Mouse (Mus musculus) heart, embryonic 14.5 days (tissue): ENCODE measurements around the gene Shc2. TPM values are rescaled to one million over a fixed set of nuclear protein-coding genes. Genes with fewer than 3 reads are reported as not detected.

Experiments used
- ATAC-seq: fragments of 200-750 bp; cut with Nextera tagmentation; 2 replicates; pipeline ENCODE4 v1.8.0; 2017; ENCODE audit warnings: low read depth, moderate TSS enrichment; ENCODE audit not compliant: insufficient number of reproducible peaks, insufficient read depth, low FRiP score
- H3K27ac ChIP-seq, 2 experiments: fragments of 200-500 bp in 1 of 2; fragments of 300-500 bp in 1 of 2; sonication (generic) in 1 of 2; replicated peaks in 1 of 2; 2 replicates each; pipeline ENCODE4 v1.5.1; 2012 to 2014; ENCODE audit warnings: low read depth in 2 of 2, low read length in 2 of 2, control low read depth in 1 of 2, mild to moderate bottlenecking in 1 of 2, mixed read lengths in 1 of 2; ENCODE audit not compliant: control insufficient read depth in 1 of 2, insufficient read depth in 1 of 2
- H3K27me3 ChIP-seq: fragments of 300-500 bp; sonication (generic); 2 replicates; pipeline ENCODE4 v1.6.1; 2014; ENCODE audit warnings: mild to moderate bottlenecking, low read length, control low read depth; ENCODE audit not compliant: control insufficient read depth, insufficient read depth
- H3K36me3 ChIP-seq: fragments of 300-500 bp; sonication (generic); 2 replicates; pipeline ENCODE4 v1.6.1; 2014; ENCODE audit warnings: mild to moderate bottlenecking, control low read depth, low read length, mixed read lengths; ENCODE audit not compliant: control insufficient read depth, insufficient read depth
- H3K4me1 ChIP-seq, 2 experiments: fragments of 200-500 bp in 1 of 2; fragments of 300-500 bp in 1 of 2; sonication (generic) in 1 of 2; 2 replicates each; pipeline ENCODE4 v1.6.1; 2012 to 2014; ENCODE audit warnings: low read length in 2 of 2, control low read depth in 1 of 2, mixed read lengths in 1 of 2; ENCODE audit not compliant: control insufficient read depth in 2 of 2, insufficient read depth in 2 of 2
- H3K4me2 ChIP-seq: fragments of 300-500 bp; sonication (generic); 2 replicates; pipeline ENCODE4 v1.6.1; 2014; ENCODE audit warnings: mild to moderate bottlenecking, low read length
- H3K4me3 ChIP-seq, 2 experiments: fragments of 200-500 bp in 1 of 2; fragments of 300-500 bp in 1 of 2; sonication (generic) in 1 of 2; 2 replicates each; pipeline ENCODE4 v1.5.1; 2012 to 2014; ENCODE audit warnings: low read length in 2 of 2, mild to moderate bottlenecking in 2 of 2, control low read depth in 1 of 2, low read depth in 1 of 2, moderate library complexity in 1 of 2; ENCODE audit not compliant: control insufficient read depth in 1 of 2, insufficient read depth in 1 of 2
- H3K9ac ChIP-seq: fragments of 300-500 bp; sonication (generic); 2 replicates; pipeline ENCODE4 v1.6.1; 2014; ENCODE audit warnings: mild to moderate bottlenecking, low read length
- H3K9me3 ChIP-seq: fragments of 300-500 bp; sonication (generic); 2 replicates; pipeline ENCODE4 v1.6.1; 2016; ENCODE audit warnings: low read length, control low read depth; ENCODE audit not compliant: control insufficient read depth
- WGBS: fragments of 180-500 bp; shearing (Covaris S2); extraction: QIAGEN DNeasy Blood & Tissue Kit; methylation state at CpG from one replicate; pipeline ENCODE4 v1.1.7; 2014; 5-methylcytosine and 5-hydroxymethylcytosine counted together
- polyA plus RNA-seq: library from polyadenylated mRNA; unstranded; fragments of >200 nt; fragmentation: Nextera tagmentation; extraction: Ambion mirVana; gene quantifications from 2 replicates; pipeline ENCODE4 v1.2.1, GENCODE M21; 2014

Gene Shc2
- polyA plus RNA-seq, 1 experiment from 2014 or later: 1.6 TPM

GRCm38 (mm10) chr10:79585136-79585535 is 52.6 kb downstream of the Shc2 start:
- Histone ChIP-seq H3K4me2 (no peak overlapping the region), H3K27ac (no peak overlapping the region), H3K27me3 (no peaks in the 10 kb centered on the region; the same call in 1 of the 2 replicates), H3K9me3 (0 out of 2 replicates have a peak, but pooled peaks cover 3% of the 10 kb centered on the region), H3K4me1 (no peaks in the 10 kb centered on the region), H3K9ac (no peak overlapping the region), H3K36me3 (no peaks in the 10 kb centered on the region), H3K4me3 (no peak overlapping the region)
- WGBS: 85% methylated on average over 6 of the region's 6 CpGs
- no peak for ATAC-seq

GRCm38 (mm10) chr10:79584426-79584825 is 53.3 kb downstream of the Shc2 start:
- Histone ChIP-seq H3K4me2 (no peak overlapping the region), H3K36me3 (no peaks in the 10 kb centered on the region), H3K4me3 (no peak overlapping the region), H3K27ac (no peak overlapping the region), H3K9ac (no peak overlapping the region), H3K9me3 (0 out of 2 replicates have a peak, but pooled peaks cover 3% of the 10 kb centered on the region), H3K4me1 (no peaks in the 10 kb centered on the region), H3K27me3 (no peaks in the 10 kb centered on the region; the same call in 1 of the 2 replicates)
- ATAC-seq: no peak
- 71% methylated on average over 9 of the region's 9 CpGs for WGBS

GRCm38 (mm10) chr10:79584021-79584420 is 53.7 kb downstream of the Shc2 start:
- Histone ChIP-seq H3K9me3 (0 out of 2 replicates have a peak, but pooled peaks cover 3% of the 10 kb centered on the region), H3K9ac (no peak overlapping the region), H3K36me3 (no peaks in the 10 kb centered on the region), H3K27me3 (no peaks in the 10 kb centered on the region; the same call in 1 of the 2 replicates), H3K4me2 (no peak overlapping the region), H3K4me3 (no peak overlapping the region), H3K27ac (no peak overlapping the region), H3K4me1 (no peaks in the 10 kb centered on the region)
- no peak for ATAC-seq
- WGBS: 47% methylated on average over 7 of the region's 7 CpGs

- no peaks in the 10 kb centered on the region; the same call in 1 of the 2 replicates for H3K27me3 ChIP-seq
- no peaks in the 10 kb centered on the region for H3K4me1 ChIP-seq
- no peak for ATAC-seq
- H3K9ac ChIP-seq: no peak overlapping the region
- H3K4me3 ChIP-seq: no peak overlapping the region
- no peaks in the 10 kb centered on the region for H3K36me3 ChIP-seq
- 82% methylated on average over 8 of the region's 8 CpGs for WGBS
- H3K9me3 ChIP-seq: 0 out of 2 replicates have a peak, but pooled peaks cover 3% of the 10 kb centered on the region
- H3K4me2 ChIP-seq: no peak overlapping the region
- H3K27ac ChIP-seq: no peak overlapping the region
These were observed 56.2 kb downstream of the Shc2 start for GRCm38 (mm10) chr10:79581501-79581900.

GRCm38 (mm10) chr10:79580811-79581210 is 56.9 kb downstream of the Shc2 start:
- WGBS: 48% methylated on average over 6 of the region's 6 CpGs
- no peak for ATAC-seq
- Histone ChIP-seq H3K4me2 (no peak overlapping the region), H3K9me3 (0 out of 2 replicates have a peak, but pooled peaks cover 3% of the 10 kb centered on the region), H3K27me3 (no peaks in the 10 kb centered on the region; the same call in 1 of the 2 replicates), H3K27ac (no peak overlapping the region), H3K9ac (no peak overlapping the region), H3K36me3 (no peaks in the 10 kb centered on the region), H3K4me3 (no peak overlapping the region), H3K4me1 (no peaks in the 10 kb centered on the region)

- Histone ChIP-seq H3K9me3 (0 out of 2 replicates have a peak, but pooled peaks cover 3% of the 10 kb centered on the region), H3K27me3 (no peaks in the 10 kb centered on the region; the same call in 1 of the 2 replicates), H3K4me1 (no peaks in the 10 kb centered on the region), H3K4me2 (no peak overlapping the region), H3K27ac (no peak overlapping the region), H3K9ac (no peak overlapping the region), H3K4me3 (no peak overlapping the region), H3K36me3 (no peaks in the 10 kb centered on the region)
- ATAC-seq: no peak
- 69% methylated on average over 7 of the region's 7 CpGs for WGBS
These were observed 57.4 kb downstream of the Shc2 start for GRCm38 (mm10) chr10:79580356-79580755.

- H3K4me3 ChIP-seq: no peak overlapping the region
- no peak overlapping the region for H3K27ac ChIP-seq
- 0 out of 2 replicates have a peak, but pooled peaks cover 3% of the 10 kb centered on the region for H3K9me3 ChIP-seq
- H3K4me2 ChIP-seq: no peak overlapping the region
- H3K27me3 ChIP-seq: no peaks in the 10 kb centered on the region; the same call in 1 of the 2 replicates
- no peaks in the 10 kb centered on the region for H3K4me1 ChIP-seq
- no peak for ATAC-seq
- H3K9ac ChIP-seq: no peak overlapping the region
- no peaks in the 10 kb centered on the region for H3K36me3 ChIP-seq
- WGBS: 72% methylated on average over 12 of the region's 12 CpGs
These were observed 57.9 kb downstream of the Shc2 start for GRCm38 (mm10) chr10:79579781-79580180.

GRCm38 (mm10) chr10:79578891-79579290 is 58.8 kb downstream of the Shc2 start:
- no peaks in the 10 kb centered on the region for H3K4me1 ChIP-seq
- H3K9ac ChIP-seq: no peak overlapping the region
- no peak for ATAC-seq
- no peak overlapping the region for H3K4me3 ChIP-seq
- H3K27me3 ChIP-seq: no peaks in the 10 kb centered on the region; the same call in 1 of the 2 replicates
- no peak overlapping the region for H3K27ac ChIP-seq
- no peaks in the 10 kb centered on the region for H3K36me3 ChIP-seq
- WGBS: 68% methylated on average over 7 of the region's 7 CpGs
- H3K9me3 ChIP-seq: 0 out of 2 replicates have a peak, but pooled peaks cover 3% of the 10 kb centered on the region
- H3K4me2 ChIP-seq: no peak overlapping the region
